Comparison of ENCODE assay signal across 7 mouse cellular contexts in the genomic region with DNA sequence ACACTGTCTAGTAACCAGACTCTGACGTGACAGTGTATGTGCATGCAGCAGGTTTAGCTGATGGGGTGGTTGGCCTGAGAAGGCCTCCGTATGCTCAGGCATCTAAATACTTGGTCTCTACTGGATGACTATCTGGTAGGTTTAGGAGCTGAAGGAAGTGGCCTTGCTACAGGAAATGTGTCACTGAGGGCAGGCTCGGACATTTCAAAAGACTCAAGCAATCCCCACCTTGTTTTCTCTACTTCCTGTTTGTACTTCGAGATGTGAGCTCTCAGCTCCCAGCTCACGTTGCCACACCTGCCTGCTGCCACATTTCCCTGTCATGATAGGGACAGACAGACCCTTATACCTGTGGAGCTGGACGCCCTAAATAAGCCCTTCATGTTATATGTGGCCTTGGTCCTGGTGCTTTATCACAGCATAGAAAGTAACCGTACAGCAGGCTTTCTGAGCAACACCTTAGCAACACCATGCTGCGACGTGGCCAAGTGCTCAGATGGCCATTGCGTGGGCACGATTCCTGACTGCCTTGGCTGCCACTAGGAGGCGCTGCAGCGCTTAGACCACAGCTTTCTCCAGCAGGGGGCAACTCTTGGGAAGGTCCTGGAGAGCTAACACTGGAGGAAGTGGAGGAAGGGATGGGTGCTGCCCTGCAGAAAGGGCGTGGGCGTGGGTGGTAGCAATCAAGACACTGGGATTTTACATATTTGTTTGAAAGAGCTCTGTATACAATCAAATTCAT.
DNase-seq lines count a peak whose midpoint lies in the region; ATAC-seq and TF ChIP-seq lines count a peak whose summit lies in the region.

No protein-coding gene starts in this region.

- H3K27me3 ChIP-seq in kidney, postnatal 0 days (ENCODE audit: insufficient read depth, low read length) = no peaks in the 10 kb centered on the region
- H3K27me3 ChIP-seq in kidney, embryonic 15.5 days = 0 out of 2 replicates have a peak, but pooled peaks cover 4% of the 10 kb centered on the region
- no peaks in the 10 kb centered on the region for H3K27me3 ChIP-seq in limb, embryonic 10.5 days (ENCODE audit: low read depth, poor library complexity, severe bottlenecking)
- no peaks in the 10 kb centered on the region for H3K27me3 ChIP-seq in small intestine, adult 2 months (ENCODE audit: control insufficient read depth, insufficient read depth, low read length)

- 61% methylated on average over 15 of the region's 15 CpGs for WGBS in kidney, postnatal 0 days
- 61% methylated on average over 15 of the region's 15 CpGs for WGBS in kidney, embryonic 15.5 days
- WGBS in limb, embryonic 10.5 days = 61% methylated on average over 15 of the region's 15 CpGs
- 47% methylated on average over 15 of the region's 15 CpGs for WGBS in small intestine, adult 2 months

- H3K9ac ChIP-seq in kidney, postnatal 0 days (ENCODE audit: low read depth, low read length) = no peak overlapping the region
- H3K9ac ChIP-seq in kidney, embryonic 15.5 days = no peak overlapping the region

- no peak overlapping the region for H3K27ac ChIP-seq in kidney, postnatal 0 days
- H3K27ac ChIP-seq in kidney, embryonic 15.5 days = no peak overlapping the region
- peak overlapping the region; percentile 65; the same call in 1 of the 2 replicates for H3K27ac ChIP-seq in limb, embryonic 10.5 days
- no peak overlapping the region for H3K27ac ChIP-seq in small intestine, adult 2 months (ENCODE audit: insufficient read depth, low read depth, low read length)

- no peaks in the 10 kb centered on the region for H3K36me3 ChIP-seq in kidney, postnatal 0 days (ENCODE audit: insufficient read depth, low read length)
- no peaks in the 10 kb centered on the region for H3K36me3 ChIP-seq in kidney, embryonic 15.5 days
- H3K36me3 ChIP-seq in limb, embryonic 10.5 days = no peaks in the 10 kb centered on the region
- H3K36me3 ChIP-seq in small intestine, adult 2 months (ENCODE audit: control insufficient read depth, insufficient read depth, low read length) = no peaks in the 10 kb centered on the region

- no peak for ATAC-seq in kidney, postnatal 0 days (replicated peaks; ENCODE audit: low FRiP score, low read depth)
- ATAC-seq in kidney, embryonic 15.5 days (replicated peaks; ENCODE audit: low FRiP score) = no peak

- no peaks in the 10 kb centered on the region for H3K9me3 ChIP-seq in kidney, postnatal 0 days (replicated peaks; ENCODE audit: low read length)
- H3K9me3 ChIP-seq in kidney, embryonic 15.5 days (replicated peaks) = no peaks in the 10 kb centered on the region
- H3K9me3 ChIP-seq in limb, embryonic 10.5 days (replicated peaks) = no peaks in the 10 kb centered on the region

- H3K4me1 ChIP-seq in kidney, postnatal 0 days (replicated peaks; ENCODE audit: insufficient read depth, low read length) = peaks cover 6% of the 10 kb centered on the region; the same call in 1 of the 2 replicates
- peaks cover 25% of the 10 kb centered on the region for H3K4me1 ChIP-seq in kidney, embryonic 15.5 days
- H3K4me1 ChIP-seq in limb, embryonic 10.5 days = peaks cover 59% of the 10 kb centered on the region
- peaks cover 4% of the 10 kb centered on the region; the same call in 1 of the 2 replicates for H3K4me1 ChIP-seq in small intestine, adult 2 months (ENCODE audit: control insufficient read depth, insufficient read depth, insufficient read length, low read length)

- no peak overlapping the region for H3K4me2 ChIP-seq in kidney, postnatal 0 days (ENCODE audit: low read length)
- H3K4me2 ChIP-seq in kidney, embryonic 15.5 days = no peak overlapping the region

- TF ChIP-seq POLR2A in small intestine, adult 2 months (IDR thresholded peaks at IDR 0.05; ENCODE audit: low read depth, low read length) = no peak

- H3K4me3 ChIP-seq in kidney, postnatal 0 days (replicated peaks; ENCODE audit: low read depth, low read length) = no peak overlapping the region
- H3K4me3 ChIP-seq in kidney, embryonic 15.5 days (replicated peaks) = no peak overlapping the region
- no peak overlapping the region for H3K4me3 ChIP-seq in limb, embryonic 10.5 days
- no peak overlapping the region for H3K4me3 ChIP-seq in small intestine, adult 2 months (ENCODE audit: low read depth, low read length)

- TF ChIP-seq CTCF in kidney, postnatal 0 days (IDR thresholded peaks at IDR 0.05; ENCODE audit: low read depth) = peak; percentile 95
- peak; percentile 59; the same call in 1 of the 2 replicates for TF ChIP-seq CTCF in small intestine, adult 2 months (IDR thresholded peaks at IDR 0.05; ENCODE audit: extremely low read depth, insufficient read length, insufficient replicate concordance, low read depth, low read length)

- peak; percentile 62 for DNase-seq in kidney, postnatal 0 days (ENCODE audit: low spot score)
- DNase-seq in ES-CJ7 (ENCODE audit: low read depth, low spot score) = peak; percentile 81
- DNase-seq in adrenal gland, postnatal 10 days = peak; percentile 31
- DNase-seq in limb, embryonic 10.5 days (ENCODE audit: low spot score) = peak; percentile 80
- DNase-seq in spleen, adult 18-20 months = no peak

Comparison
In these comparisons a context has a peak if more than half of its experiments do, and no peak if none do; other contexts are left out.
1. DNase-seq: peak in kidney, postnatal 0 days (single experiment), ES-CJ7 (single experiment), adrenal gland, postnatal 10 days (single experiment) and limb, embryonic 10.5 days (single experiment); none in spleen, adult 18-20 months (0 of 2).